ENCODE assay signal across 21 mouse cellular contexts in genomic region chr11:95044185-95044870, GRCm38 (mm10). TPM values are rescaled to one million over a fixed set of nuclear protein-coding genes. Genes with fewer than 3 reads are reported as not detected.
A peak's percentile ranks its signal among the peaks of the same experiment; 100 is the strongest.
DNase-seq lines count a peak whose midpoint lies in the region; ATAC-seq lines count a peak whose summit lies in the region.
"Had no signal": no experiment of that assay in that cellular context is flagged by ENCODE, and none has a peak within 500 bp of the region (broad histone marks: within the 10 kb centered on the region; RNA-seq: fewer than 3 reads in every experiment).

No protein-coding gene starts in this region.

- peaks cover 25% of the 10 kb centered on the region for H3K4me1 ChIP-seq in hindbrain, embryonic 10.5 days (replicated peaks)
- H3K4me1 ChIP-seq in hindbrain, embryonic 12.5 days: peaks cover 24% of the 10 kb centered on the region
- H3K4me1 ChIP-seq in neural tube, embryonic 12.5 days: peaks cover 14% of the 10 kb centered on the region
- peaks cover 27% of the 10 kb centered on the region for H3K4me1 ChIP-seq in neural tube, embryonic 15.5 days
- peaks cover 16% of the 10 kb centered on the region for H3K4me1 ChIP-seq in embryonic facial prominence, embryonic 13.5 days

- WGBS in hindbrain, embryonic 10.5 days: 57% methylated on average over 13 of the region's 13 CpGs
- 57% methylated on average over 13 of the region's 13 CpGs for WGBS in hindbrain, embryonic 12.5 days
- WGBS in neural tube, embryonic 12.5 days: 53% methylated on average over 13 of the region's 13 CpGs
- 59% methylated on average over 13 of the region's 13 CpGs for WGBS in neural tube, embryonic 15.5 days
- 50% methylated on average over 12 of the region's 13 CpGs for WGBS in embryonic facial prominence, embryonic 13.5 days

- no peak overlapping the region for H3K4me2 ChIP-seq in hindbrain, embryonic 12.5 days (replicated peaks)
- H3K4me2 ChIP-seq in neural tube, embryonic 12.5 days (replicated peaks): 0 out of 2 replicates have a peak overlapping the region, but pooled peaks have one; percentile 4
- H3K4me2 ChIP-seq in neural tube, embryonic 15.5 days: no peak overlapping the region
- no peak overlapping the region for H3K4me2 ChIP-seq in embryonic facial prominence, embryonic 13.5 days
- H3K4me2 ChIP-seq: embryonic facial prominence, embryonic 12.5 days; forebrain, embryonic 13.5 days; hindbrain, embryonic 14.5 days had no signal

- peak; percentile 28 for DNase-seq in cerebellum, adult 8-10 months
- no peak for DNase-seq in cerebellum, postnatal 10 days
- no peak for DNase-seq in hindbrain, embryonic 10.5 days (ENCODE audit: low spot score)
- DNase-seq in right cerebral cortex, adult 2 months (ENCODE audit: low spot score in 2 of 2): no peak
- DNase-seq: adrenal gland, adult 2 months; adrenal gland, postnatal 25 days; embryo, embryonic 11 days; forebrain, postnatal 0 days; gastrocnemius, postnatal 10 days; heart, adult 18-20 months; heart, postnatal 10 days; heart, postnatal 4 days had no signal

- no peak overlapping the region for H3K4me3 ChIP-seq in hindbrain, embryonic 10.5 days
- no peak overlapping the region for H3K4me3 ChIP-seq in hindbrain, embryonic 12.5 days
- no peak overlapping the region for H3K4me3 ChIP-seq in neural tube, embryonic 12.5 days
- no peak overlapping the region for H3K4me3 ChIP-seq in neural tube, embryonic 15.5 days (replicated peaks)
- no peak overlapping the region for H3K4me3 ChIP-seq in embryonic facial prominence, embryonic 13.5 days
- H3K4me3 ChIP-seq: embryonic facial prominence, embryonic 12.5 days; forebrain, embryonic 13.5 days; heart, embryonic 10.5 days had no signal

- 0 out of 2 replicates have a peak overlapping the region, but pooled peaks have one; percentile 5 for H3K27ac ChIP-seq in hindbrain, embryonic 10.5 days
- H3K27ac ChIP-seq in hindbrain, embryonic 12.5 days: no peak overlapping the region
- no peak overlapping the region for H3K27ac ChIP-seq in neural tube, embryonic 12.5 days
- H3K27ac ChIP-seq in neural tube, embryonic 15.5 days (replicated peaks): no peak overlapping the region
- H3K27ac ChIP-seq in embryonic facial prominence, embryonic 13.5 days: no peak overlapping the region
- H3K27ac ChIP-seq: embryonic facial prominence, embryonic 12.5 days; forebrain, embryonic 13.5 days; heart, embryonic 10.5 days; hindbrain, embryonic 14.5 days had no signal

- H3K9me3 ChIP-seq in hindbrain, embryonic 10.5 days: no peaks in the 10 kb centered on the region
- H3K9me3 ChIP-seq in hindbrain, embryonic 12.5 days (replicated peaks): no peaks in the 10 kb centered on the region
- H3K9me3 ChIP-seq in neural tube, embryonic 12.5 days: no peaks in the 10 kb centered on the region
- no peaks in the 10 kb centered on the region for H3K9me3 ChIP-seq in neural tube, embryonic 15.5 days (replicated peaks)
- no peaks in the 10 kb centered on the region for H3K9me3 ChIP-seq in embryonic facial prominence, embryonic 13.5 days
- H3K9me3 ChIP-seq: embryonic facial prominence, embryonic 12.5 days; forebrain, embryonic 13.5 days; heart, embryonic 10.5 days had no signal

- no peak overlapping the region for H3K9ac ChIP-seq in hindbrain, embryonic 12.5 days
- H3K9ac ChIP-seq in neural tube, embryonic 12.5 days: no peak overlapping the region
- H3K9ac ChIP-seq in neural tube, embryonic 15.5 days (replicated peaks): no peak overlapping the region
- H3K9ac ChIP-seq in embryonic facial prominence, embryonic 13.5 days: 0 out of 2 replicates have a peak overlapping the region, but pooled peaks have one; percentile 27
- H3K9ac ChIP-seq: embryonic facial prominence, embryonic 12.5 days; forebrain, postnatal 0 days; hindbrain, embryonic 14.5 days had no signal

- H3K27me3 ChIP-seq in hindbrain, embryonic 10.5 days (ENCODE audit: insufficient read depth, poor library complexity, severe bottlenecking): peaks cover 25% of the 10 kb centered on the region
- H3K27me3 ChIP-seq in hindbrain, embryonic 12.5 days: peaks cover 9% of the 10 kb centered on the region; the same call in 1 of the 2 replicates
- H3K27me3 ChIP-seq in neural tube, embryonic 12.5 days (replicated peaks): no peaks in the 10 kb centered on the region
- H3K27me3 ChIP-seq in neural tube, embryonic 15.5 days (replicated peaks): peaks cover 7% of the 10 kb centered on the region; the same call in 1 of the 2 replicates
- no peaks in the 10 kb centered on the region for H3K27me3 ChIP-seq in embryonic facial prominence, embryonic 13.5 days
- H3K27me3 ChIP-seq: embryonic facial prominence, embryonic 12.5 days had no signal

- no peaks in the 10 kb centered on the region for H3K36me3 ChIP-seq in hindbrain, embryonic 10.5 days
- no peaks in the 10 kb centered on the region for H3K36me3 ChIP-seq in hindbrain, embryonic 12.5 days
- H3K36me3 ChIP-seq in neural tube, embryonic 12.5 days: no peaks in the 10 kb centered on the region
- H3K36me3 ChIP-seq in neural tube, embryonic 15.5 days: peaks cover 8% of the 10 kb centered on the region; the same call in 1 of the 2 replicates
- no peaks in the 10 kb centered on the region for H3K36me3 ChIP-seq in embryonic facial prominence, embryonic 13.5 days
- H3K36me3 ChIP-seq: embryonic facial prominence, embryonic 12.5 days had no signal

- ATAC-seq in hindbrain, embryonic 12.5 days (ENCODE audit: low FRiP score): no peak
- ATAC-seq in neural tube, embryonic 12.5 days (ENCODE audit: low FRiP score, low read depth): no peak
- ATAC-seq in neural tube, embryonic 15.5 days (ENCODE audit: low FRiP score): no peak
- ATAC-seq in embryonic facial prominence, embryonic 13.5 days (ENCODE audit: insufficient number of reproducible peaks, insufficient read depth, low FRiP score, low TSS enrichment, low read depth): no peak
- ATAC-seq: forebrain, embryonic 13.5 days; forebrain, postnatal 0 days; intestine, postnatal 0 days had no signal

RNA-seq across cellular contexts. Expression of gene Pdk2, which starts 3.2 kb away (rescaled TPM):
- polyA plus RNA-seq in hindbrain, embryonic 10.5 days (2016; fragmentation: Nextera tagmentation; extraction: Ambion mirVana): 10.7 and 15.2 TPM in 2 replicates
- 22.5 and 25.6 TPM in 2 replicates for polyA plus RNA-seq in hindbrain, embryonic 12.5 days (2016; fragmentation: Nextera tagmentation; extraction: Ambion mirVana)
- polyA plus RNA-seq in neural tube, embryonic 12.5 days (2016; fragmentation: Nextera tagmentation; extraction: Ambion mirVana): 20.5 and 20.6 TPM in 2 replicates
- 24.9 and 27.1 TPM in 2 replicates for polyA plus RNA-seq in neural tube, embryonic 15.5 days (2015; fragmentation: Nextera tagmentation; extraction: Ambion mirVana)
- polyA plus RNA-seq in embryonic facial prominence, embryonic 13.5 days (2015; fragmentation: Nextera tagmentation; extraction: Ambion mirVana): 33.2 and 33.7 TPM in 2 replicates

RNA-seq across cellular contexts. Expression of gene Itga3, which starts 32.3 kb away (rescaled TPM):
- polyA plus RNA-seq in hindbrain, embryonic 10.5 days (2016; fragmentation: Nextera tagmentation; extraction: Ambion mirVana): 5.7 and 6.7 TPM in 2 replicates
- polyA plus RNA-seq in hindbrain, embryonic 12.5 days (2016; fragmentation: Nextera tagmentation; extraction: Ambion mirVana): 8.0 and 9.0 TPM in 2 replicates
- polyA plus RNA-seq in neural tube, embryonic 12.5 days (2016; fragmentation: Nextera tagmentation; extraction: Ambion mirVana): 7.6 and 9.3 TPM in 2 replicates
- polyA plus RNA-seq in neural tube, embryonic 15.5 days (2015; fragmentation: Nextera tagmentation; extraction: Ambion mirVana): 17.7 and 20.3 TPM in 2 replicates
- polyA plus RNA-seq in embryonic facial prominence, embryonic 13.5 days (2015; fragmentation: Nextera tagmentation; extraction: Ambion mirVana): 7.0 and 9.2 TPM in 2 replicates

RNA-seq across cellular contexts. Expression of gene Samd14, which starts 34.6 kb away (rescaled TPM):
- polyA plus RNA-seq in hindbrain, embryonic 10.5 days (2016; fragmentation: Nextera tagmentation; extraction: Ambion mirVana): 38.8 and 71.5 TPM in 2 replicates
- polyA plus RNA-seq in hindbrain, embryonic 12.5 days (2016; fragmentation: Nextera tagmentation; extraction: Ambion mirVana): 94.6 and 106 TPM in 2 replicates
- 101 and 106 TPM in 2 replicates for polyA plus RNA-seq in neural tube, embryonic 12.5 days (2016; fragmentation: Nextera tagmentation; extraction: Ambion mirVana)
- 139 and 167 TPM in 2 replicates for polyA plus RNA-seq in neural tube, embryonic 15.5 days (2015; fragmentation: Nextera tagmentation; extraction: Ambion mirVana)
- 36.2 and 36.8 TPM in 2 replicates for polyA plus RNA-seq in embryonic facial prominence, embryonic 13.5 days (2015; fragmentation: Nextera tagmentation; extraction: Ambion mirVana)

RNA-seq across cellular contexts. Expression of gene Ppp1r9b, which starts 53.5 kb away (rescaled TPM):
- 10.4 and 11.8 TPM in 2 replicates for polyA plus RNA-seq in hindbrain, embryonic 10.5 days (2016; fragmentation: Nextera tagmentation; extraction: Ambion mirVana)
- 16.8 and 18.5 TPM in 2 replicates for polyA plus RNA-seq in hindbrain, embryonic 12.5 days (2016; fragmentation: Nextera tagmentation; extraction: Ambion mirVana)
- polyA plus RNA-seq in neural tube, embryonic 12.5 days (2016; fragmentation: Nextera tagmentation; extraction: Ambion mirVana): 18.2 and 19.7 TPM in 2 replicates
- polyA plus RNA-seq in neural tube, embryonic 15.5 days (2015; fragmentation: Nextera tagmentation; extraction: Ambion mirVana): 18.8 TPM in 2 replicates
- 13.2 and 13.5 TPM in 2 replicates for polyA plus RNA-seq in embryonic facial prominence, embryonic 13.5 days (2015; fragmentation: Nextera tagmentation; extraction: Ambion mirVana)
